Mouse (Mus musculus) adrenal gland, adult 8-10 months (tissue): ENCODE measurements around the gene Ssr3. TPM values are rescaled to one million over a fixed set of nuclear protein-coding genes. Genes with fewer than 3 reads are reported as not detected.

Experiments
- DNase-seq: peaks from one replicate; pipeline ENCODE4 v3.0.0; 2022
- total RNA-seq, 4 experiments: library from RNA; stranded (reverse); gene quantifications; 2 replicates each; pipeline ENCODE4 v1.2.4; 2022

Ssr3 gene
- total RNA-seq, 4 experiments from 2014 or later, result 185 to 212 (median 197) TPM

DNA sequence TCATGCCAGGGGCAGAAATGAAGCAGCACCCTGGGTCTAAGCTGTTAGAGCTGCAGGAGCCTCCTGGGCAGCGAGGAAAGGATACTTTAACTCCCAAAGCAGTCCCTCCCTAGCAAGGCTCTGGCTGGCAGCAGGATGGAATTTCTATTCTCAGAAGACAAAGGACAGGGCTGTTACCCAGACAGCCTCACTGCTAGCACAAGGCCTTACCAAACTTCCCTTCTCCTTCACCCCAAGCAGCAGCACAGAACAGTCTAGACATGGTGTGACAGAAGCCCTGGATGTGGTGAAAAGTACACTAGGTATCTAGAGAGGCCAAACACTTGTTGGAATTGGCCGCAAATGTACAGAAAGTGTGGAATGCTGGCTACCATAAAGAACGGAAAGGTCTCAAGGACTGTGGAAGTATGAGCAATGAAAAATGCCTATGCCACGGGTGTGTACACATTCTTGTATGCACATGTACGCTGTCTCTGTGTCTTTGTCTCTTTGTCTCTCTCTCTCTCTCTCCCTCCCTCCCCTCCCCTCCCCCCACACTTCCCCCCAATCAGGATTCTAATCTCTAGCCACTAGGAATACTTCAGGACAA is 18.7 kb downstream of the Ssr3 start:
- no peak for DNase-seq

DNA sequence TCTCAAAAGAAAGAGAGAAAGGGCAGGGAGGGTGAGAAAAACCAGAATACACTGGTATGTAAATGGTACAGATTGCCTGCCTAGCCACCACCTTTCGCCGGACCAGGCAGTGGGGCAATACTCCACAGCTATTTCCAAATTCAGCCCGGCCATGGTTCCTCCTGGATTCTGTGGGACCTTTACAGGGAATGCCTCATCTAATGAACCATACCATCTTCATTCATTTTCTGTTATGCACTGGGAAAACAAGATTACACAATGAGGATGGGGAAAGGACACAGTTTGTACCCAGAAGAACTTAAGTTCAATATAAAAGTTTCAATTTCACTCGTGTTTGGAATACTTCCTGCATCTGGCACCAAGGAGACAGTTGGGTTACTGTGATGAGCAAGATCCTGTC is 19.9 kb downstream of the Ssr3 start:
- DNase-seq, result no peak

GRCm38 (mm10) chr3:65367944-65368343 is 24.5 kb downstream of the Ssr3 start:
- DNase-seq, result no peak

- no peak for DNase-seq
These were observed 26.3 kb downstream of the Ssr3 start for GRCm38 (mm10) chr3:65365921-65366710.

- peak; percentile 83 for DNase-seq
These were observed 27.2 kb downstream of the Ssr3 start for GRCm38 (mm10) chr3:65365184-65365583.

DNA sequence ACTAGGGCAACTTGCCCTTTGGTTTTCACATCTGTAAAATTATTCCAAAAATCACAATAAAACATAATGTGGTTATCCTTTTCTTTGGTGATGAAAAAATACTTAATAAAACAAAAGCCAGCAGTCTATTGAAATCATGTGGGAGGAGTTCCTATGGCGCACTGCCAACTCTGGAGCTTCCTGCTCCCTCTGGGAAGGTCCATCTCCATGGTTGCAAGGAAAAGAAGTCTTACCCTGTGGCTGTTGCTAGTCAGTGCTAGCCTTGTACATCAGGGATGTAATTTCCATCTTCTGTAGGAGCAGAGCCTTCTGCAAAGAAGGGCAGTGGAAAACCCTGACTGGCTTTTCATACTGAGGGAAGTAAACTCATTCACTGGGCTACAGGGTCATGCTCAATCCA is 29.0 kb downstream of the Ssr3 start:
- DNase-seq, result no peak

GRCm38 (mm10) chr3:65360163-65360969 is 32.1 kb downstream of the Ssr3 start:
- DNase-seq, result no peak

DNA sequence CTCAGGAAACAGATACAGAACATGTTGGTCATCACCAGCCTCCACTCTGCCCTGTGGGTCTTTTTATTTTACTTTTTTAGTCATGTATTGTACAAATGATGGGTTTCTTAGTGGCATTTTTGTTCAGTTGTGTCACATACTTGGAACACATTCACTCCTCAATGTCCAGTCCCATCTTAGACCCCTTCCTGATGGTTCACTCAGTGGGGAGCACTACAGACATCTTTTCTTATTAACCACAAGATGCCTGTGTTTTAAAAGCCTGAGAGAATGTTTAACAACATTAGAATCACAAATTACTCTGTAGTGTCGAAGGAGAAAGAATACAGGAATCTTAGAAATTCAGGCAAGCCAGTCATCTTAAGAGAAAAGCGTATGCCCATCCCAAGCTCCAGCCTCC is 33.6 kb downstream of the Ssr3 start:
- DNase-seq, result no peak

DNA sequence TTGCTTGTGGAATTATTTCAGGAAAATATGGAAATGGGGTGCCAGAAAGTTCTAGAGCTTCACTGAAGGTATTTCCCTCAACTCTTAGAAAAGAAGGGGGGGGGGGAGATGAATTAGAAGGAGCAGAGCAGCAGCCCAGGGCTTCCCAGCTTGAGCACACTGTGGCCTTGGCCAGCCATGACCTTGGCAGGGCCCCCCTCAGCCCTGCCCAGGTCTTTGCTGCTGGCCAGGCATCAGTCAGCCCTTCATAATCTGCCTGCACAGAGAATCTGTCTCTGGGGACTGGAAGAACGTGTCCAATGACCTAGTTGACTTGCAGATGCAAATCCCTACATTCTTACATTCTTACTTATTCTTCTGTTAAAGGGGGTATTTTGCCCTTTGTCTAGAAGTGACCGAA is 34.1 kb downstream of the Ssr3 start:
- DNase-seq, result no peak

DNA sequence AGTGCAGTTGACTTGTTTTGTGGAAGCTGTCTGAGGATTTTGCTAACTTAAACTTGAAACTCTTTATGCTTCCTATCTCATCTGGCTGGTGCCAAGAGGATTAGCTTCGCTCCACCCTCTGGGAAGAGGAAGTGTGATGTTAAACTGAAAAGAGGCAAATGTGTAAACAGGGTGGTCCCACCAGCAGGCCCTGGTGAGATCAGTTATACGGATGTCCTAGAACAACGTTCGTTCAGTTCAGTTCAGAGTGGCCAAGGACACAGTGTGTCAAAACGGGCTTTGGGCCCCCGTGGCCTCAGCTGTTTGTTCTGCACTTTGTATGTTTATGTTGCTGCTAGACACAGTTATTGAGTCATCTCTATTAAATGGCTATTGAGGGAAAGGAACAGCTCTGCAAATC is 36.9 kb downstream of the Ssr3 start:
- no peak for DNase-seq

GRCm38 (mm10) chr3:65353263-65354037 is 39.0 kb downstream of the Ssr3 start:
- no peak for DNase-seq

DNA sequence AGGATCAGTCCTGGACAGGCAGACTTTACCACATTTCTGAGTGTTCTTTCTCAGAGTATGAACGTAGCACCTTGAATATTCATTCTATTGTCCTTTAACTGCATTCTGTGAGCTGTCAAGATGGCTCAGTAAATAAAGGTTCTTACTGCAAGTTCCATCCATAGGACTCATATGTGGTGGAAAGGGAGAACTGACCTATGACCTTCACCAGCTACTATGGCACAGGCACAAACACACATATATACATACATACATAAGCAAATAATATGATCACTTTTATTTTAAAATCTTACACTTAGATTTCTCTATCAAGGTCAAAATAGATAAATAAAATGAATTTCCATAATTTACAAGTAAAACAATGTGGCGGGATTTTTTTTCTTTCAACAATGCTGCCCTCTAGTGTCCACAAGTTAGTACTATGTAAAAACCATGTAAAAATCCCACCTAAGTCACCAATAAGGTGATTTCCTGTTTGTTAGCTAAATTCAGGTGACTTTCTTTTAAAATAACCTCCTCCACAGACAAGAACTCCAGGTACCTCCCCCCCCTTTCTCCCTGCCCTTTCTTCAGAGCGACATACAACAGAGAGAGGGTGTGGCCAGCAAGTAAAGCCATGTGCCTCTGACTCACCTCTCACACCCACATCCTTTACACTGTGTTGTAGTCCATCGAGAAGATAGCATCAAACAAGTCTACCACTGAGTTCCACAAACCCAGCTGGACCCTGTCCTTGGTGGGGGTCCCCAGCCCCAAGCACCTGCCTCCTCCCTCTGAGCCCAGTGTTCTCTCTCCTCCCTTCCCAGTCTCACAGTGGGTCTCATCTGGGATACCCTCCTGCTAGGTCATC is 39.9 kb downstream of the Ssr3 start:
- no peak for DNase-seq

GRCm38 (mm10) chr3:65346176-65346575 is 46.2 kb downstream of the Ssr3 start:
- DNase-seq, result no peak

GRCm38 (mm10) chr3:65340173-65340951 is 52.1 kb downstream of the Ssr3 start:
- no peak for DNase-seq

GRCm38 (mm10) chr3:65337835-65338464 is 54.5 kb downstream of the Ssr3 start:
- no peak for DNase-seq

Other genes with a start within 250 kb of the Ssr3 start
- 10 to 100 TPM in 3 of 4 experiments, 1 to 10 TPM in 1; 8.5 to 13.0 (median 11.4) TPM for gene Tiparp, start 135.8 kb upstream of the Ssr3 start, total RNA-seq